Mouse (Mus musculus) heart, embryonic 14.5 days (tissue): ENCODE measurements at regions not wholly inside any gene's neighbourhood (a gene's known extent, or its start where the extent isn't known, plus 50 kb on each side); places are given as distances from the start of the nearest gene placed in this dataset.

Experiments used
- ATAC-seq: fragments of 200-750 bp; cut with Nextera tagmentation; 2 replicates; pipeline ENCODE4 v1.8.0; 2017; ENCODE audit warnings: low read depth, moderate TSS enrichment; ENCODE audit not compliant: insufficient number of reproducible peaks, insufficient read depth, low FRiP score
- H3K27ac ChIP-seq, 2 experiments: fragments of 200-500 bp in 1 of 2; fragments of 300-500 bp in 1 of 2; sonication (generic) in 1 of 2; replicated peaks in 1 of 2; 2 replicates each; pipeline ENCODE4 v1.5.1; 2012 to 2014; ENCODE audit warnings: low read depth in 2 of 2, low read length in 2 of 2, control low read depth in 1 of 2, mild to moderate bottlenecking in 1 of 2, mixed read lengths in 1 of 2; ENCODE audit not compliant: control insufficient read depth in 1 of 2, insufficient read depth in 1 of 2
- H3K27me3 ChIP-seq: fragments of 300-500 bp; sonication (generic); 2 replicates; pipeline ENCODE4 v1.6.1; 2014; ENCODE audit warnings: mild to moderate bottlenecking, low read length, control low read depth; ENCODE audit not compliant: control insufficient read depth, insufficient read depth
- H3K36me3 ChIP-seq: fragments of 300-500 bp; sonication (generic); 2 replicates; pipeline ENCODE4 v1.6.1; 2014; ENCODE audit warnings: mild to moderate bottlenecking, control low read depth, low read length, mixed read lengths; ENCODE audit not compliant: control insufficient read depth, insufficient read depth
- H3K4me1 ChIP-seq, 2 experiments: fragments of 200-500 bp in 1 of 2; fragments of 300-500 bp in 1 of 2; sonication (generic) in 1 of 2; 2 replicates each; pipeline ENCODE4 v1.6.1; 2012 to 2014; ENCODE audit warnings: low read length in 2 of 2, control low read depth in 1 of 2, mixed read lengths in 1 of 2; ENCODE audit not compliant: control insufficient read depth in 2 of 2, insufficient read depth in 2 of 2
- H3K4me2 ChIP-seq: fragments of 300-500 bp; sonication (generic); 2 replicates; pipeline ENCODE4 v1.6.1; 2014; ENCODE audit warnings: mild to moderate bottlenecking, low read length
- H3K4me3 ChIP-seq, 2 experiments: fragments of 200-500 bp in 1 of 2; fragments of 300-500 bp in 1 of 2; sonication (generic) in 1 of 2; 2 replicates each; pipeline ENCODE4 v1.5.1; 2012 to 2014; ENCODE audit warnings: low read length in 2 of 2, mild to moderate bottlenecking in 2 of 2, control low read depth in 1 of 2, low read depth in 1 of 2, moderate library complexity in 1 of 2; ENCODE audit not compliant: control insufficient read depth in 1 of 2, insufficient read depth in 1 of 2
- H3K9ac ChIP-seq: fragments of 300-500 bp; sonication (generic); 2 replicates; pipeline ENCODE4 v1.6.1; 2014; ENCODE audit warnings: mild to moderate bottlenecking, low read length
- H3K9me3 ChIP-seq: fragments of 300-500 bp; sonication (generic); 2 replicates; pipeline ENCODE4 v1.6.1; 2016; ENCODE audit warnings: low read length, control low read depth; ENCODE audit not compliant: control insufficient read depth
- WGBS: fragments of 180-500 bp; shearing (Covaris S2); extraction: QIAGEN DNeasy Blood & Tissue Kit; methylation state at CpG from one replicate; pipeline ENCODE4 v1.1.7; 2014; 5-methylcytosine and 5-hydroxymethylcytosine counted together

- Histone ChIP-seq H3K27ac (no peak overlapping the region), H3K4me2 (no peak overlapping the region), H3K4me1 (no peaks in the 10 kb centered on the region), H3K9ac (no peak overlapping the region), H3K27me3 (no peaks in the 10 kb centered on the region), H3K4me3 (no peak overlapping the region), H3K9me3 (no peaks in the 10 kb centered on the region), H3K36me3 (no peaks in the 10 kb centered on the region)
- 82% methylated on average over 10 of the region's 10 CpGs for WGBS
- no peak for ATAC-seq
Observed at GRCm38 (mm10) chr7:68982914-68983502, 234.0 kb upstream of the Arrdc4 start.

- no peaks in the 10 kb centered on the region for H3K4me1 ChIP-seq
- no peaks in the 10 kb centered on the region for H3K9me3 ChIP-seq
- H3K27me3 ChIP-seq: no peaks in the 10 kb centered on the region
- H3K9ac ChIP-seq: no peak overlapping the region
- no peaks in the 10 kb centered on the region for H3K36me3 ChIP-seq
- H3K4me3 ChIP-seq: no peak overlapping the region
- ATAC-seq: no peak
- 55% methylated on average over 4 of the region's 4 CpGs for WGBS
- no peak overlapping the region for H3K27ac ChIP-seq
- H3K4me2 ChIP-seq: no peak overlapping the region
Observed at GRCm38 (mm10) chr7:68978576-68978975, 229.5 kb upstream of the Arrdc4 start.

- Histone ChIP-seq H3K4me3 (no peak overlapping the region), H3K4me1 (no peaks in the 10 kb centered on the region), H3K4me2 (no peak overlapping the region), H3K9ac (no peak overlapping the region), H3K27me3 (no peaks in the 10 kb centered on the region), H3K9me3 (no peaks in the 10 kb centered on the region), H3K36me3 (no peaks in the 10 kb centered on the region), H3K27ac (no peak overlapping the region)
- WGBS: 55% methylated on average over 7 of the region's 7 CpGs
- no peak for ATAC-seq
Observed at GRCm38 (mm10) chr7:68976813-68977752, 228.0 kb upstream of the Arrdc4 start.

GRCm38 (mm10) chr7:68975956-68976355 is 226.9 kb upstream of the Arrdc4 start:
- Histone ChIP-seq H3K9me3 (no peaks in the 10 kb centered on the region), H3K36me3 (no peaks in the 10 kb centered on the region), H3K27me3 (no peaks in the 10 kb centered on the region), H3K27ac (no peak overlapping the region), H3K4me1 (no peaks in the 10 kb centered on the region), H3K4me3 (no peak overlapping the region), H3K4me2 (no peak overlapping the region), H3K9ac (no peak overlapping the region)
- no peak for ATAC-seq
- WGBS: 49% methylated on average over 5 of the region's 5 CpGs

GRCm38 (mm10) chr7:68975580-68975894 is 226.5 kb upstream of the Arrdc4 start:
- 49% methylated on average over 2 of the region's 2 CpGs for WGBS
- H3K36me3 ChIP-seq: no peaks in the 10 kb centered on the region
- H3K9ac ChIP-seq: no peak overlapping the region

GRCm38 (mm10) chr7:68974761-68975579 is 225.9 kb upstream of the Arrdc4 start:
- no peaks in the 10 kb centered on the region for H3K27me3 ChIP-seq
- H3K36me3 ChIP-seq: no peaks in the 10 kb centered on the region
- H3K9me3 ChIP-seq: no peaks in the 10 kb centered on the region
- no peak overlapping the region for H3K27ac ChIP-seq
- H3K9ac ChIP-seq: no peak overlapping the region
- WGBS: 66% methylated on average over 8 of the region's 8 CpGs
- no peaks in the 10 kb centered on the region for H3K4me1 ChIP-seq
- no peak for ATAC-seq
- H3K4me2 ChIP-seq: no peak overlapping the region
- no peak overlapping the region for H3K4me3 ChIP-seq

More at GRCm38 (mm10) chr7:68975580-68975894, 226.5 kb upstream of the Arrdc4 start:
- Histone ChIP-seq H3K27me3 (no peaks in the 10 kb centered on the region), H3K9me3 (no peaks in the 10 kb centered on the region), H3K27ac (no peak overlapping the region), H3K4me3 (no peak overlapping the region), H3K4me1 (no peaks in the 10 kb centered on the region), H3K4me2 (no peak overlapping the region)
- ATAC-seq: no peak

- Histone ChIP-seq H3K36me3 (no peaks in the 10 kb centered on the region), H3K4me3 (no peak overlapping the region), H3K9me3 (no peaks in the 10 kb centered on the region), H3K27me3 (no peaks in the 10 kb centered on the region), H3K4me1 (no peaks in the 10 kb centered on the region), H3K9ac (no peak overlapping the region), H3K27ac (no peak overlapping the region), H3K4me2 (no peak overlapping the region)
- WGBS: 61% methylated on average over 6 of the region's 6 CpGs
- ATAC-seq: no peak
Observed at GRCm38 (mm10) chr7:68945886-68946863, 197.1 kb upstream of the Arrdc4 start.
